Mouse (Mus musculus): ENCODE measurements at regions not wholly inside any gene's neighbourhood (a gene's known extent, or its start where the extent isn't known, plus 50 kb on each side); places are given as distances from the start of the nearest gene placed in this dataset.
A peak's percentile ranks its signal among the peaks of the same experiment; 100 is the strongest.

- H3K27ac ChIP-seq (ENCODE audit: low read depth, low read length) = no peak overlapping the region
- no peaks in the 10 kb centered on the region for H3K36me3 ChIP-seq (ENCODE audit: control insufficient read depth, insufficient read depth, low read length)
- 56% methylated on average over 7 of the region's 7 CpGs for WGBS
- ATAC-seq = no peak
- H3K27me3 ChIP-seq (replicated peaks; ENCODE audit: control insufficient read depth, insufficient read depth, low read length) = no peaks in the 10 kb centered on the region
- H3K9ac ChIP-seq (ENCODE audit: low read depth, low read length) = no peak overlapping the region
- no peak overlapping the region for H3K4me3 ChIP-seq (ENCODE audit: low read length)
- no peaks in the 10 kb centered on the region for H3K9me3 ChIP-seq (ENCODE audit: control insufficient read depth, low read length)
- H3K4me2 ChIP-seq (ENCODE audit: low read length) = no peak overlapping the region
- peaks cover 3% of the 10 kb centered on the region; the same call in 1 of the 2 replicates for H3K4me1 ChIP-seq (ENCODE audit: control insufficient read depth, insufficient read depth, low read depth, low read length)
Measured at GRCm38 (mm10) chr2:80794148-80794507, 177.1 kb downstream of the Nup35 start.

- H3K27me3 ChIP-seq (replicated peaks; ENCODE audit: control insufficient read depth, insufficient read depth, low read length) = no peaks in the 10 kb centered on the region
- no peaks in the 10 kb centered on the region for H3K36me3 ChIP-seq (ENCODE audit: control insufficient read depth, insufficient read depth, low read length)
- no peak overlapping the region for H3K4me3 ChIP-seq (ENCODE audit: low read length)
- no peak for ATAC-seq
- H3K4me1 ChIP-seq (ENCODE audit: control insufficient read depth, insufficient read depth, low read depth, low read length) = no peaks in the 10 kb centered on the region
- H3K27ac ChIP-seq (ENCODE audit: low read depth, low read length) = no peak overlapping the region
- no peaks in the 10 kb centered on the region for H3K9me3 ChIP-seq (ENCODE audit: control insufficient read depth, low read length)
- no peak overlapping the region for H3K4me2 ChIP-seq (ENCODE audit: low read length)
- no peak overlapping the region for H3K9ac ChIP-seq (ENCODE audit: low read depth, low read length)
- WGBS = 62% methylated on average over 2 of the region's 2 CpGs
Measured at GRCm38 (mm10) chr2:80819268-80819667, 202.2 kb downstream of the Nup35 start.

GRCm38 (mm10) chr2:80851056-80851455 is 234.0 kb downstream of the Nup35 start:
- no peak overlapping the region for H3K4me3 ChIP-seq (ENCODE audit: low read length)
- WGBS = 26% methylated on average over 1 of the region's 1 CpGs
- ATAC-seq = peak; percentile 68

GRCm38 (mm10) chr2:80855214-80855613 is 238.2 kb downstream of the Nup35 start:
- 73% methylated on average over 4 of the region's 4 CpGs for WGBS
- Histone ChIP-seq H3K9me3 (ENCODE audit: control insufficient read depth, low read length) (no peaks in the 10 kb centered on the region), H3K4me2 (ENCODE audit: low read length) (no peak overlapping the region), H3K27ac (ENCODE audit: low read depth, low read length) (no peak overlapping the region), H3K9ac (ENCODE audit: low read depth, low read length) (no peak overlapping the region), H3K4me3 (ENCODE audit: low read length) (no peak overlapping the region), H3K27me3 (replicated peaks; ENCODE audit: control insufficient read depth, insufficient read depth, low read length) (no peaks in the 10 kb centered on the region), H3K36me3 (ENCODE audit: control insufficient read depth, insufficient read depth, low read length) (no peaks in the 10 kb centered on the region), H3K4me1 (ENCODE audit: control insufficient read depth, insufficient read depth, low read depth, low read length) (no peaks in the 10 kb centered on the region)
- no peak for ATAC-seq

More at GRCm38 (mm10) chr2:80851056-80851455, 234.0 kb downstream of the Nup35 start:
- no peaks in the 10 kb centered on the region for H3K36me3 ChIP-seq (ENCODE audit: control insufficient read depth, insufficient read depth, low read length)
- no peak overlapping the region for H3K27ac ChIP-seq (ENCODE audit: low read depth, low read length)
- H3K4me1 ChIP-seq (ENCODE audit: control insufficient read depth, insufficient read depth, low read depth, low read length) = no peaks in the 10 kb centered on the region
- no peak overlapping the region for H3K4me2 ChIP-seq (ENCODE audit: low read length)
- H3K9me3 ChIP-seq (ENCODE audit: control insufficient read depth, low read length) = no peaks in the 10 kb centered on the region
- no peak overlapping the region for H3K9ac ChIP-seq (ENCODE audit: low read depth, low read length)
- H3K27me3 ChIP-seq (replicated peaks; ENCODE audit: control insufficient read depth, insufficient read depth, low read length) = no peaks in the 10 kb centered on the region

- no peak overlapping the region for H3K27ac ChIP-seq (ENCODE audit: low read depth, low read length)
- H3K9ac ChIP-seq (ENCODE audit: low read depth, low read length) = no peak overlapping the region
- no peaks in the 10 kb centered on the region for H3K4me1 ChIP-seq (ENCODE audit: control insufficient read depth, insufficient read depth, low read depth, low read length)
- H3K4me3 ChIP-seq (ENCODE audit: low read length) = no peak overlapping the region
- no peaks in the 10 kb centered on the region for H3K9me3 ChIP-seq (ENCODE audit: control insufficient read depth, low read length)
- no peak for ATAC-seq
- WGBS = 65% methylated on average over 9 of the region's 9 CpGs
- H3K4me2 ChIP-seq (ENCODE audit: low read length) = peak overlapping the region; percentile 2; the same call in 1 of the 2 replicates
- no peaks in the 10 kb centered on the region for H3K36me3 ChIP-seq (ENCODE audit: control insufficient read depth, insufficient read depth, low read length)
- no peaks in the 10 kb centered on the region for H3K27me3 ChIP-seq (replicated peaks; ENCODE audit: control insufficient read depth, insufficient read depth, low read length)
Measured at GRCm38 (mm10) chr2:80870046-80870445, 253.0 kb downstream of the Nup35 start.

- H3K27me3 ChIP-seq (replicated peaks; ENCODE audit: control insufficient read depth, insufficient read depth, low read length) = no peaks in the 10 kb centered on the region
- H3K4me3 ChIP-seq (ENCODE audit: low read length) = no peak overlapping the region
- WGBS = 77% methylated on average over 6 of the region's 6 CpGs
- no peak for ATAC-seq
- H3K4me2 ChIP-seq (ENCODE audit: low read length) = peak overlapping the region; percentile 2; the same call in 1 of the 2 replicates
- no peaks in the 10 kb centered on the region for H3K36me3 ChIP-seq (ENCODE audit: control insufficient read depth, insufficient read depth, low read length)
- H3K9me3 ChIP-seq (ENCODE audit: control insufficient read depth, low read length) = no peaks in the 10 kb centered on the region
- H3K27ac ChIP-seq (ENCODE audit: low read depth, low read length) = no peak overlapping the region
- H3K4me1 ChIP-seq (ENCODE audit: control insufficient read depth, insufficient read depth, low read depth, low read length) = no peaks in the 10 kb centered on the region
- no peak overlapping the region for H3K9ac ChIP-seq (ENCODE audit: low read depth, low read length)
Measured at GRCm38 (mm10) chr2:80870458-80870857, 253.4 kb downstream of the Nup35 start.

- no peak for ATAC-seq
Measured at GRCm38 (mm10) chr2:80871356-80871755, 254.3 kb downstream of the Nup35 start.

GRCm38 (mm10) chr2:80878437-80878836 is 261.4 kb downstream of the Nup35 start:
- Histone ChIP-seq H3K9ac (ENCODE audit: low read depth, low read length) (no peak overlapping the region), H3K4me3 (ENCODE audit: low read length) (no peak overlapping the region), H3K4me1 (ENCODE audit: control insufficient read depth, insufficient read depth, low read depth, low read length) (no peaks in the 10 kb centered on the region), H3K9me3 (ENCODE audit: control insufficient read depth, low read length) (no peaks in the 10 kb centered on the region), H3K27me3 (replicated peaks; ENCODE audit: control insufficient read depth, insufficient read depth, low read length) (no peaks in the 10 kb centered on the region), H3K4me2 (ENCODE audit: low read length) (no peak overlapping the region), H3K27ac (ENCODE audit: low read depth, low read length) (no peak overlapping the region), H3K36me3 (ENCODE audit: control insufficient read depth, insufficient read depth, low read length) (no peaks in the 10 kb centered on the region)
- ATAC-seq = no peak
- WGBS = 98% methylated on average over 2 of the region's 2 CpGs

More at GRCm38 (mm10) chr2:80871356-80871755, 254.3 kb downstream of the Nup35 start:
- Histone ChIP-seq H3K27me3 (replicated peaks; ENCODE audit: control insufficient read depth, insufficient read depth, low read length) (no peaks in the 10 kb centered on the region), H3K27ac (ENCODE audit: low read depth, low read length) (no peak overlapping the region), H3K36me3 (ENCODE audit: control insufficient read depth, insufficient read depth, low read length) (no peaks in the 10 kb centered on the region), H3K4me3 (ENCODE audit: low read length) (no peak overlapping the region), H3K9ac (ENCODE audit: low read depth, low read length) (no peak overlapping the region), H3K4me2 (ENCODE audit: low read length) (no peak overlapping the region), H3K9me3 (ENCODE audit: control insufficient read depth, low read length) (no peaks in the 10 kb centered on the region), H3K4me1 (ENCODE audit: control insufficient read depth, insufficient read depth, low read depth, low read length) (no peaks in the 10 kb centered on the region)
- WGBS = 88% methylated on average over 6 of the region's 6 CpGs

- H3K4me3 ChIP-seq (ENCODE audit: low read length) = no peak overlapping the region
- no peaks in the 10 kb centered on the region for H3K36me3 ChIP-seq (ENCODE audit: control insufficient read depth, insufficient read depth, low read length)
- no peak overlapping the region for H3K27ac ChIP-seq (ENCODE audit: low read depth, low read length)
- no peak overlapping the region for H3K9ac ChIP-seq (ENCODE audit: low read depth, low read length)
- WGBS = 78% methylated on average over 5 of the region's 5 CpGs
- no peak overlapping the region for H3K4me2 ChIP-seq (ENCODE audit: low read length)
- no peaks in the 10 kb centered on the region for H3K9me3 ChIP-seq (ENCODE audit: control insufficient read depth, low read length)
- H3K27me3 ChIP-seq (replicated peaks; ENCODE audit: control insufficient read depth, insufficient read depth, low read length) = no peaks in the 10 kb centered on the region
- ATAC-seq = no peak
- no peaks in the 10 kb centered on the region for H3K4me1 ChIP-seq (ENCODE audit: control insufficient read depth, insufficient read depth, low read depth, low read length)
Measured at GRCm38 (mm10) chr2:80884231-80884630, 267.2 kb downstream of the Nup35 start.

- Histone ChIP-seq H3K36me3 (ENCODE audit: control insufficient read depth, insufficient read depth, low read length) (no peaks in the 10 kb centered on the region), H3K9me3 (ENCODE audit: control insufficient read depth, low read length) (no peaks in the 10 kb centered on the region), H3K4me3 (ENCODE audit: low read length) (no peak overlapping the region), H3K27me3 (replicated peaks; ENCODE audit: control insufficient read depth, insufficient read depth, low read length) (no peaks in the 10 kb centered on the region), H3K27ac (ENCODE audit: low read depth, low read length) (no peak overlapping the region), H3K9ac (ENCODE audit: low read depth, low read length) (no peak overlapping the region), H3K4me2 (ENCODE audit: low read length) (no peak overlapping the region), H3K4me1 (ENCODE audit: control insufficient read depth, insufficient read depth, low read depth, low read length) (no peaks in the 10 kb centered on the region)
- WGBS = 20% methylated on average over 3 of the region's 3 CpGs
- no peak for ATAC-seq
Measured at GRCm38 (mm10) chr2:80902050-80902449, 285.0 kb downstream of the Nup35 start.
